Mouse (Mus musculus) adrenal gland, adult 2 months (tissue): ENCODE measurements around the gene Olfr191. TPM values are rescaled to one million over a fixed set of nuclear protein-coding genes. Genes with fewer than 3 reads are reported as not detected.
"Not testable (repeated sequence)": the region's sequence is repeated elsewhere in the genome, so short reads cannot be mapped to it uniquely, and the experiment has no call there.

Experiments used
- DNase-seq: peaks from one replicate; pipeline ENCODE4 v3.0.0; 2021
- long read RNA-seq: library from polyadenylated mRNA; stranded (forward); transcript quantifications from one replicate; pipeline ENCODE4 v2.0.0, GENCODE M21; 2021
- polyA plus RNA-seq: library from polyadenylated mRNA; depleted of rRNA; stranded (reverse); fragments of >200 nt; gene quantifications from 2 replicates; pipeline ENCODE4 v1.2.3, GENCODE M21; 2012; rRNA removed
- total RNA-seq, 2 experiments: library from RNA; stranded (reverse); gene quantifications; 2 replicates each; pipeline ENCODE4 v1.2.3; 2021

The Olfr191 gene
- total RNA-seq, result not detected
- not detected in 2 replicates for polyA plus RNA-seq
- long read RNA-seq, result 0 reads

DNA sequence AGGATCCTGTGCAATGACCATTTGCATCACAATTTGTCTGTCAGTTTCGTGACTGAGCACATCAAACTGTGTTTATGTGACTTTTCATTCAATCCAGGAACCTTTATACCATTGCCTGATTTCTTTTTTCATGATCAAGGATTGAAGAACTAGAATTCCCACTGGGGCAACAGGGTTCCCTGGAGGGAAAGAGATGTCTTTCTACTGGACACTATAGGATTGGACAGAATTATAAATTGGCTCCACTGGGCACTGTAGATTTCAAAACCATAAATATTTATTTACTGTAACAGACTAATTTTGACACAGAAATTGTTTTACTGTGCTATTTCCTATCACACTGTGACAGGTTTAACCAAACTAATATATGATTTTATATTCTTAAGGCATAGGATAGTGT, at the start of gene Olfr191:
TSS of gene Olfr191 (minus strand) at position 101 of the 400 bp plus-strand sequence.
- DNase-seq, result not testable (repeated sequence)

DNA sequence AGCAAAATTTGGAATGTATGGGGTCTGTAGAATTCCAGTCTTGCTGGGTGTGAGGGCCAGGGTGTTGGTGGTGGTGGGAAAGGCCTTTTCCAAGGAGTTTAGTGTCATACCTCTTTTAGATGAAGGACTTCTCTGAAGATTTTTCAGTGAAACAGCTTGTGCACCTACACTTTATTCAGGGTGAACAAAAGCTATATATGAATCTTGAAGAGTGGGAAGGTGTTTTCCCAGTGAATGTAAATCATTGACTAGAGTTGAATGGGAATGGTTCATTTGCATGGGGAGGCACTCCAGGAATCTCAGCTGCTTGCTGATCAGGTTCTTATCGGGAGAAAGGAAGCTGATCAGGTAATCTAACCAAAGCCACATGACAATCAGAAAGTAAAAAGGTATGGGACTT, 41.1 kb upstream of the Olfr191 start:
- DNase-seq, result no peak

DNA sequence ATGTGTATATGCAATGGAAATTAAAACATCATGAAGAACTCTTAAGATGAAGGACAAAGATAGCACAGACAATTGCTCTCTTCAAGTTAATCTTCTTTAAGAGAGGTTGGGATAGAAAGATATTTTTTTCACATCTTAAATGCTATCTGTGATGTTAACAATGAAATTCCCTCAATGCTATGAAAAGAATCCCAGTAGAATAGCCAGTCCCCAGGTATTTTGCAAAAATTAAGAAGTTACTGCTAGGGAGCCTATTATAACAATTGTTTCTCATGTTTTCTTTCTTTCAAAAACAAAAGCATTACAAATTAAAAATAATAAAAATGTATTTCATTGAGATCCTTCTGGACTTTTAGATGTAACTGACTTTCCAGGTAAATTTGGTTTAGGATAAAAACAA, 31.3 kb upstream of the Olfr191 start, which contains the start of gene Olfr194:
TSS of gene Olfr194 (minus strand) at position 101 of the 400 bp plus-strand sequence.
- no peak for DNase-seq

DNA sequence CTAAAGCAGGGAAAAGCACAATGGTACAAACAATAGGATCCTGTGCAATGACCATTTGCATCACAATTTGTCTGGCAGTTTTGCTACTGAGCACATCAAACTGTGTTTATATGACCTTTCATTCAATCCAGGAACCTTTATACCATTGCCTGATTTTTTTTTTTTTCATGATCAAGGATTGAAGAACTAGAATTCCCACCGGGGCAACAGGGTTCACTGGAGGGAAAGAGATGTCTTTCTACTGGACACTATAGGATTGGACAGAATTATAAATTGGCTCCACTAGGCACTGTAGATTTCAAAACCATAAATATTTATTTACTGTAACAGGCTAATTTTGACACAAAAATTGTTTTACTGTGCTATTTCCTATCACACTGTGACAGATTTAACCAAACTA, 22.2 kb upstream of the Olfr191 start, which contains the start of gene Olfr193:
TSS of gene Olfr193 (minus strand) at position 101 of the 400 bp plus-strand sequence.
- DNase-seq, result no peak

DNA sequence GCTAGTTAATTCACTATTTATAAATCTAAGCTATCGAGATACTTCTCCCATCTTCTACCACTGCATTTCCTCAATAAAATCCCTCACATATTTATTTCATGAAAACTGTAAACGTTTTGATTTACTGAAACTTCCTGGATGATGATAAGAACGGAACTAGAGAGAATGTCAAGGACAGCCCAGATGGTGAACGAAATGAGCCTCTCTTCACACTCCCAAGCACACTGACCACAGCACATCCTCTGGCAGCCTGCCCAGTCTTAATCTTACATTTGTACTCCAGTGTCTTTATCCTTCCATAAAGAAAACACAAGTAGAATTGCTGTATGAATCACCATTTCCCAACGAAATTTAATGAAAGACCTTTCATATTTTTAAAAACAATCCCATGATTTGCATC, 18.9 kb upstream of the Olfr191 start:
- DNase-seq, result peak; percentile 19

DNA sequence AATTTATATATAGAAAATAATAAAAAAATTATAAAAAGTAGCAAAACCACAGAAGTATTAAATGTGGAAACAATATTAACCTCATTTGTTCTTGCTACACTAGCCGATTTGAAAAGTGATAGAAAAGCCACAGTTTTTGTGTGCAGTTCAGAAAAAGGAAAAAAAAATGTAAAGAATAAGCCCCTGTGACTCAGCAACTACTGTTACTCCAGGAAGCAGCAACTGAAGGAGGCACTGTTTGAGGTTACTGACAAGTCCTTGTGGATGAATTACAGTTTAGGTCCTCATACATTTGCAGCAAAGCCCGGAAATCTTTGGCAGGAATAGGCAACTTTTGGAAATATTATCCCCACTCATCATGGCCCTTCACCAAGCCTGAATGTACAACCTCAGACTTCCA, 15.7 kb upstream of the Olfr191 start:
- no peak for DNase-seq

DNA sequence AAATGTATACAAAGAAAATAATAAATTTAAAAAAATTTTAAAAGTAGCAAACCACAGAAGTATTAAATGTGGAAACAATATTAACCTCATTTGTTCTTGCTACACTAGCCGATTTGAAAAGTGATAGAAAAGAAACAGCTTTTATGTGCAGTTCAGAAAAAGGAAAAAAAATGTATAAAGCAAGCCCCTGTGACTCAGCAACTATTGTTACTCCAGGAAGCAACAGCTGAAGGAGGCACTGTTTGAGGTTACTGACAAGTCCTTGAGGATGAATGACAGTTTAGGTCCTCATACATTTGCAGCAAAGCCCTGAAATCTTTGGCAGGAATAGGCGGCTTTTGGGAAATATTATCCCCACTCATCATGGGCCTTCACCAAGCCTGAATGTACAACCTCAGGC, 8.5 kb downstream of the Olfr191 start:
- not testable (repeated sequence) for DNase-seq

DNA sequence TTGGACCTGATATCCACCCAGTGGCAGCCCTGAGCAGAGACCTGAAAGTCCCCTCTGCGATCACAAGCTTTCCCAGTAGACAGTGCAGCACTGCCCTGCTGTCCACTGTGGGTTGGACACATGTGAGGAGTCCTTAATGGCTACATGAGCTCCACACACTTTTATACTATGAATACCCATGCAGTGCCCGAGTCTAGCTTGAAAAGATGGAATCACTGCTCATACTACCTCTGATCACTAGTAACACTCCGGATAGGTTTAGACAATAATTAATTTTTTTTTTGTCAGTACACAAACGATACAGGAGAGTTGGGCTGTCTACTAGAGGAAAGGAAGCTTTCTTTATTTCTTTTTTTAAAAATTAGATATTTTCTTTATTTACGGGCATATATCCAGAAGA, 11.7 kb downstream of the Olfr191 start, which contains the start of gene Olfr190:
TSS of gene Olfr190 (minus strand) at position 101 of the 400 bp plus-strand sequence.
- no peak for DNase-seq

DNA sequence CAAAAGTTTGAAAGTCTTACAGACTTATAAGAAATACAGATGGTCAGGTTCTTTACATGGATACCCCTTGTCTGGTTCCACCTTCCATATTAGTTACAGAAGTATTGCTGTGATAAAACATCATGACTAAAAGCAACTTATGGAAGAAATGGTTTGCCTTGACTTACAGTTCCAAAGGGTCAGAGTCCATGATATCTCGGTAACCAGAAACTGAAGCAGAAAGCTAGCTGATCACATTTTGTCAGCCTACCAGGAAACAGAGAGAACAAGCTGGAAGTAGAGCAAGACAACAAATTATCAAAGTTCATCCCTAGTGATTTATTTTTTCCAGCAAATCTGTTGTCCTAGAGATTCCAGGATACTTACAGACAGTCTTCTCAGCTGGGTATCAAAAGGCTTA, 16.1 kb downstream of the Olfr191 start:
- no peak for DNase-seq

DNA sequence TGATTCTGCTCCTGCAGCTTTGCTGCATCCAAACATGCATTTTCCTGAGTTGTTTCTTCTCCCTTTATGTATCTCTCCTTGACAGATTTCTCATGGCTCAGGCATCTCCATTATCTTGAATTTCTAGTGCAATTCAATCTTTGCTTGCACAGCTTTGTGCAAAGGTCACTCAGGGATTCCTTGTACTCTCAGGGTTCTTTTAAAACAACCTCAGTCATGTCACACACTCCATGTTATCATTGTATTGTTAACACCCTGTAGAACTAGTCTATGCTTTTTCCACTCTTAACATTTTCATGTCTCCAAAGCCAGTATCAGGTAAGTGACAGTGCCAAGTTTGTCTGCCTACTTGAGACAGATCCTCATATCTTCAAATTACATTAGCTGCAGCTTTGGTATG, 17.9 kb downstream of the Olfr191 start:
- no peak for DNase-seq

DNA sequence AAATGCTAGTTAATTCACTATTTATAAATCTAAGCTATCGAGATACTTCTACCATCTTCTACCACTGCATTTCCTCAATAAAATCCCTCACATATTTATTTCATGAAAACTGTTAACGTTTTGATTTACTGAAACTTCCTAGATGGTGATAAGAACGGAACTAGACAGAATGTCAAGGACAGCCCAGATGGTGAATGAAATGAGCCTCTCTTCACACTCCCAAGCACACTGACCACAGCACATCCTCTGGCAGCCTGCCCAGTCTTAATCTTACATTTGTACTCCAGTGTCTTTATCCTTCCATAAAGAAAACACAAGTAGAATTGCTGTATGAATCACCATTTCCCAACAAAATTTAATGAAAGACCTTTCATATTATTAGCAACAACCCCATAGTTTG, 27.2 kb downstream of the Olfr191 start:
- not testable (repeated sequence) for DNase-seq

DNA sequence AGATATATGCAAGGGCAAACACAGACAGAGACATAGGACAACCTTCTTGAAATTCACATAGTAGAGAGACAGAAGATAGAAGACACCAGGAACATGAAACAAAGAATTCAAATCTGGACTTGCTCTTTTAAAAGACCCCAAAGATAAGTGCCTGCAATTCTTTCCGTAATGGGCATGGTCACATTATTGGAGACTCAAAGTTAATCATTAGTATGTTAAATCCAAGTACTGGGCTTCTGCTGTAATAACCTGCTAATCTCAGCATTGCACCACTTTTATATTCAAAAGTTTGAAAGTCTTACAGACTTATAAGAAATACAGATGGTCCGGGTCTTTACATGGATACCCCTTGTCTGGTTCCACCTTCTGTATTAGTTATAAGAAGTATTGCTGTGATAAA, 40.3 kb downstream of the Olfr191 start:
- not testable (repeated sequence) for DNase-seq

DNA sequence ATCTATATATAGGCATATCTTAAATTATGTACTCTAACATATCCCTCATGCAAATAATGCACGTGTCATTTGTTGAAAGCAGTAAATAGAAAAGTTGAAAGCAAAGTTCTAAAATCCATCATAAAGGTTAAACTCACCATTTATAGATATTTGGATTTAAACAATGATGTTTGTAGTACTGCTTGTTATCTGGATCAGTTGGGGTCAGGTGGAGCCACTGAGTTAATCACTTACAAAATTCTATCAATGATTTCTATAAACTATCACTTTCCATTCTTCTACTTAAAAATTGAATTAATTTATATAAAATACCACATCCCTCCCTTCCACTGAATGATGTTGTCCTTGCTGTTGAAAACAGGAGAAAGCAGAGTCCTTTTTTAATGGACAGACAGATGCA, 40.8 kb downstream of the Olfr191 start:
- DNase-seq, result no peak

DNA sequence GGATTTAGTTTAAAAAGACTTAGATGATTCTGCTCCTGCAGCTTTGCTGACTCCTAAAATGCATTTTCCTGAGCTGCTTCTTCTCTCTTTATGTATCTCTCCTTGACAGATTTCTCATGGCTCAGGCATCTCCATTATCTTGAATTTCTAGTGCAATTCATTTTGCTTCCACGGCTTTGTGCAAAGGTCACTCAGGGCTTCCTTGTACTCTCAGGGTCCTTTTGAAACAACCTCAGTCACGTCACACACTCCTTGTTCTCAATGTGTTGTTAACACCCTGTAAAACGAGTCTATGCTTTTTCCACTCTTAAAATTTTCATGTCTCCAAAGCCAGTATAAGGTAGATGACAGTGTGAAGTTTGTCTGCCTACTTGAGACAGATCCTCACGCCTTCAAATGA, 42.0 kb downstream of the Olfr191 start:
- no peak for DNase-seq

DNA sequence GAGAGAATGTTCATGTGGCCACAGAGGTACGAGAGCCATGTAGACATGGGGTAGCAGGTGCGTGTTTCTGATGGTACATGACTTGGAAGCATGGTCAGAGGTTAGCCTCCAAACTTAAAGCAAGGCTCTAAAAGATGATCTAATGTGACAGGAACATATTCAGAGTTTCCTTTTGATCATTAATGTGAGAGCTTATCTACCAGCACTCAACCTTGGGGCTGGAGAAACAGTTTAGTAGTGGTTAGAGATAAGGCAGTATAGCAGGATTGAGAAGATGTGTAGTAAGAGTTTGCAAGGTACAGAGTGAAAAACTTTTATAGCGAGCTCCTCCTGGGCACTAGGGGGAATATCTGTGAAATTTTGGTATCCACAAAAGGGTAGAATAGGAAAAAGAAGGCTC, 43.8 kb downstream of the Olfr191 start:
- DNase-seq, result no peak

DNA sequence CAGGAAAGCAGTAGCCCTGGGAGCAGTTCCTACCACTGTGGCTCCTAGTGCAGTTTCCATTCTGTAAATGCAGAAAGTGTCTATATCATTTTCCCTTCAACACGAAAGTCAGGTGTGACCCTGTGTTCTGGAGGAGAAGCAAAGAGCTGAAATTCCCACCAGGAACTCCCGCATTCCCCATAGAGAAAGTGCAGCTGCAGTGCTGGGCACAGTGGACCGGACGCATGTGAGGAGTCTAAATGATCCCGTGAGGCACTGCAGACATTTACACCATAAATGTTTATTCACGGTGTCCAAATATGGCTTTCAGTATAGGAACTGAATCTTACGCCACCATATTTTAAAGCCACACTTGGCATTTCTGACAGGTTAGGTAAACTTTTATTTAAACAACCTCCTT, 49.9 kb downstream of the Olfr191 start, which contains the start of gene Olfr187:
TSS of gene Olfr187 (minus strand) at position 58 of the 400 bp plus-strand sequence.
- no peak for DNase-seq

Other genes starting within 250 kb of the Olfr191 start
- gene Olfr177, start 215.1 kb downstream of the Olfr191 start, total RNA-seq, result not detected
- gene Olfr177, start 215.1 kb downstream of the Olfr191 start, polyA plus RNA-seq, result not detected in 2 replicates
- not detected for gene Olfr178, start 197.8 kb downstream of the Olfr191 start, total RNA-seq
- gene Olfr178, start 197.8 kb downstream of the Olfr191 start, polyA plus RNA-seq, result not detected in 2 replicates
- not detected for gene Olfr181, start 161.1 kb downstream of the Olfr191 start, total RNA-seq
- gene Olfr181, start 161.1 kb downstream of the Olfr191 start, polyA plus RNA-seq, result not detected in 2 replicates
- not detected for gene Olfr180, start 160.4 kb downstream of the Olfr191 start, total RNA-seq
- not detected in 2 replicates for gene Olfr180, start 160.4 kb downstream of the Olfr191 start, polyA plus RNA-seq
- not detected for gene Olfr183, start 94.5 kb downstream of the Olfr191 start, total RNA-seq
- gene Olfr183, start 94.5 kb downstream of the Olfr191 start, polyA plus RNA-seq, result not detected in 2 replicates
- gene Olfr186, start 59.5 kb downstream of the Olfr191 start, total RNA-seq, result not detected
- gene Olfr186, start 59.5 kb downstream of the Olfr191 start, polyA plus RNA-seq, result not detected in 2 replicates
- not detected for gene Olfr187, start 50.1 kb downstream of the Olfr191 start, total RNA-seq
- not detected in 2 replicates for gene Olfr187, start 50.1 kb downstream of the Olfr191 start, polyA plus RNA-seq
- gene Olfr190, start 11.8 kb downstream of the Olfr191 start, total RNA-seq, result not detected
- not detected in 2 replicates for gene Olfr190, start 11.8 kb downstream of the Olfr191 start, polyA plus RNA-seq
- not detected for gene Olfr193, start 22.1 kb upstream of the Olfr191 start, total RNA-seq
- not detected in 2 replicates for gene Olfr193, start 22.1 kb upstream of the Olfr191 start, polyA plus RNA-seq
- gene Olfr194, start 31.2 kb upstream of the Olfr191 start, total RNA-seq, result not detected
- not detected in 2 replicates for gene Olfr194, start 31.2 kb upstream of the Olfr191 start, polyA plus RNA-seq
- not detected for gene Olfr195, start 57.2 kb upstream of the Olfr191 start, total RNA-seq
- gene Olfr195, start 57.2 kb upstream of the Olfr191 start, polyA plus RNA-seq, result not detected in 2 replicates
- not detected for gene Olfr196, start 80.6 kb upstream of the Olfr191 start, total RNA-seq
- not detected in 2 replicates for gene Olfr196, start 80.6 kb upstream of the Olfr191 start, polyA plus RNA-seq
- gene Olfr198, start 113.7 kb upstream of the Olfr191 start, total RNA-seq, result not detected
- not detected in 2 replicates for gene Olfr198, start 113.7 kb upstream of the Olfr191 start, polyA plus RNA-seq
- gene Olfr199, start 129.9 kb upstream of the Olfr191 start, total RNA-seq, result not detected
- not detected in 2 replicates for gene Olfr199, start 129.9 kb upstream of the Olfr191 start, polyA plus RNA-seq
- gene Olfr201, start 182.8 kb upstream of the Olfr191 start, total RNA-seq, result not detected
- gene Olfr201, start 182.8 kb upstream of the Olfr191 start, polyA plus RNA-seq, result not detected in 2 replicates
- not detected for gene Olfr202, start 197.0 kb upstream of the Olfr191 start, total RNA-seq
- gene Olfr202, start 197.0 kb upstream of the Olfr191 start, polyA plus RNA-seq, result not detected in 2 replicates
- not detected for gene Olfr203, start 209.1 kb upstream of the Olfr191 start, total RNA-seq
- gene Olfr203, start 209.1 kb upstream of the Olfr191 start, polyA plus RNA-seq, result not detected in 2 replicates
- gene Olfr204, start 228.4 kb upstream of the Olfr191 start, total RNA-seq, result not detected
- gene Olfr204, start 228.4 kb upstream of the Olfr191 start, polyA plus RNA-seq, result not detected in 2 replicates
- gene Olfr205, start 241.3 kb upstream of the Olfr191 start, total RNA-seq, result not detected
- not detected in 2 replicates for gene Olfr205, start 241.3 kb upstream of the Olfr191 start, polyA plus RNA-seq